Mouse (Mus musculus) lung, postnatal 14 days (tissue): ENCODE results near the gene Ttc25.

Experiments
- DNase-seq: peaks from one replicate; pipeline ENCODE4 v3.0.0; 2021

Ttc25 gene

DNA sequence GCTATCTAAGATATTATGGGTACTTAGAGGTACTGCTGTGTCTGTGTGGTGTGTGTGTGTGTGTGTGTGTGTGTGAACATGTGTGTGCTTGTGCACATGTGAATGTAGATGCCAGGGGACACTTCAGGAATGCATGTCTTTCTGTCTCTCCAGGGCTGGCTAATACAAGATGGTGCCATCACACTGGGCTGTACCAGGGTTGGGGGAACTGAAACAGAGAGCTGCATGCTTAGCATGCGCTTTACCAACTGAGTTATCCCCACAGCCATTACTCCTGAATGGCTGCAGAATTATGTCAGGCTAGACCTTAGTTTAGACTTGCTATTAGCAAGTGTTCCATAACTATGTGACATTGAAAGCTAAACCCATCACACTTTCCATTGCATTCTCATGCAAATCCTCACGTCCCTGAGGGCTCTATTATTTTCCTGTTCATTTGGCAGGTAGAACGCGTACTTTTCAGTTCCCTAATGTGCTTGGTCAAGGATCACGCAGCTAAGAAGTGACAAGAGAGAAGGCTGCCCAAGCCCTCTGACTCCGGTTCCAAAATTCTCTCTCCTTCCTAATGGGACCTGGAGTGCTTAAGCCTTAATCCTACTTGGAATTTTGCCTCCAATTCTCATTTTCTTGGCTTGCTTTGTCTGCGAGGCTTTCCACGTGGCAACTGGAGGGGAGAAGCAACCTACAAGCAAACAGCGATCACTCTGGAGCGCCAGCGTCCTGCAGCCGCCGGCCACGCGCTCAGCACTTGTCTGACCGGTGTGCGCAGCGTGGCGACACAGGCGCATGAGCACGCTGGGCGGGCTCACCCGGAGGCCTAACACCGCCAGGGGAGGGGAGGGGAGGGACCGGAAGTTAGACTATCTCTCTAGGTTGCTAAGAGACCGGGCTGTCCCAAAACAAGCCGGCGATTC, at the start of gene Ttc25:
TSS of gene Ttc25 (plus strand) at position 776 of the 914 bp plus-strand sequence.
- peak; percentile 87 for DNase-seq

DNA sequence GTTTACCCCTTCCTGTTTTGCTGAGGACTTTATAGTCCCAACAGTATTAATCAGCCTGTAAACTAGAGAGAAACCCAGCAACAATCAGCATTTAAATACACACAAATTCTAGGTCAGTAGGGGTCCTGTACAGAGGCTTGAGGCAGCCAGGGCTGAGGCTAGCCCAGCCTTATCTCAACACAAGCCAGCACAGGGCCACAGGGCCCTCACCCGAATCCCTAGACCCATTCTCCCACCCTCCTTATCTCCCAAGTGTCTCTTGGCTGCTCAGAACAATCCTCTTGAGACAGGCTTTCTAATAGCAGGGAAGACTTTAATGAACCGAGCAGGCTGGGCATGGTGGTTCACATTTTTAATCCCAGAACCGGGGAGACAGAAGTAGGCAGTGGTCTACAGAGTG, 45.2 kb upstream of the Ttc25 start:
- no peak for DNase-seq

DNA sequence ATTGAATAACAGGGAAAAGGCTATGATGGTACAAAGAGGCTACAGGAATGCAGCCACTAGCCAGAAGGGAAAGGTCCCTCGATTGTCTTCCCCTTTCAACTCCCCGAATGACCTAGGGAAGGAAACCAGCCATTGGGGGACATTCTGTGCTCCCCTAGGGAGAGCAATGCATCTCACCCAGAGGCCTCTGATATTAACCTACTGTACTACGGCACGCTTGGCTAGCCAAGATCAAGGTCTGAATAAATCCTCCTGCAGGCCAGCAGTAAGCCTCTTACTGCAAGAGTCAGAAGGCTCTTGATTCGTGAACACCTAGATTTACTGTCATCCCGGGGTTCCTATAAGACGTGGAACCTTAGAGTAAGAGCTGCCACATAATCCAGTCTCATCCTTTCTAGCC, 44.8 kb upstream of the Ttc25 start:
- no peak for DNase-seq

DNA sequence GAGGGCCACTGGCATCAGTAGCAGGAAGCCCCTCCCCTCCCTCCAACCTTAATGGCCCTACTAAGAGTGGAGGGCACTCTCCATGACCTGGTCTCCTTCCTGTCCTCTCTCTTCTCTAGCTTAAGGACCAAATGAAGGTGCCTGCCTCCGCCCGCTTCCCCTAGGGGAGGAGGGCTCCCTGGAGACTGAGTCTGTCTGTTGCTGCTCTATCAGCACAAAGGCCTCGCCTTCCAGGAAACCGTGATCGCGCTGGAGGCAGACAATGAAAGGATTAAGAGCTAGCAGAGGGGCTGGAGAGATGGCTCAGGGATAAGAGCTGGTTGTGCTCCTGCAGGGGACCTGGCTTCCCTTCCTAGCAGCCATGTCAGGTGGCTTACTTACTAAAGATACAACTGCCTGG, 44.1 kb upstream of the Ttc25 start:
- no peak for DNase-seq

DNA sequence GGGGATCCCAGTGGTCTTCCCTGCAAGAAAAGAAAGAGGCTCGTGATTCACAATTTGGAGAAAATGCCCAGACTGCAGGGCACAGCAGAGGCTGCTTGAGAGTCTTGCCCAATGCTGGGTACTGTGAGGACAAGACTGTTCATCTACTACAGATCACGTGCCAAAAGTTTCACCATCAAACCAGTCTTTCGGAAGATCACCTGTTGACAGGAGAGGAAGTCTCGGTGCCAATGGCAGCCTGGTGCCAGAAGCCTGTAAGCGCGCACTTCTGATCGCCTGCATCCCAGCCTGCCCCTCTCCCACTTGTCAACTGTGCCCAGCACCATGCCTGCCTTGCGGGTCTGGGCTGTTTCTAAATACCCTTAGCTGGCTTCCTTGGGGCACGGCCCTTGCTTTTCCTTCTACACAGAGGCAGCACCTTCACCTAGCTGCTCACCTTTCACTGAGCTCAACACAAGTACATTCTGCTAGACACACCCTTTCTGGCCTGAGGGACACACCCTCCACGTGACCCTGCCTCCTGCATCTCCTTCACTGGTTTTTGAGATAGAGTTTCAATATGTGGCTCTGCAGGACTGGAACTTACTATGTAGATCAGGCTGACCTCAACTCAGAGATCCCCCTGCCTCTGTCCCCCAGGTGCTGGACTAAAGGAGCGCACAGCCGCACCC, 40.3 kb upstream of the Ttc25 start:
- DNase-seq: no peak

DNA sequence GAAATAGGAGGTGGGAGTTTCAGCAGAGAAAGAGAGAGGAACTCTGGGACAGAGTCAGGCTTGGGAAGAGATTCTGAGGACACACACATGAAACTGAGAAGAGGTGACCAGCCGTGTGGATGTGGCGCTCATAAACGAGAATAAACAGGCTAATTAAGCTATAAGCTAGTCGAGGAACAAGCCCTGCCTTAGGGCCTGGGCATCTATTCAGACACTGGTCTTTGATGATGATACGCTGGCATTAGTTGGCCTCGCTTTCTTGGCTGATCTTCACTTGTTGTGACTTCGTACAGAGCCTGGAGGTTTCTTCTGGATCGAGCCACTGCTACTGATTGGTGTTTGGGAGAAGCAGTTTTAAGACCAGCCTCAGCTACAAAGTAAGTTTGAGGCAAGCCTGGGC, 39.4 kb upstream of the Ttc25 start:
- no peak for DNase-seq

DNA sequence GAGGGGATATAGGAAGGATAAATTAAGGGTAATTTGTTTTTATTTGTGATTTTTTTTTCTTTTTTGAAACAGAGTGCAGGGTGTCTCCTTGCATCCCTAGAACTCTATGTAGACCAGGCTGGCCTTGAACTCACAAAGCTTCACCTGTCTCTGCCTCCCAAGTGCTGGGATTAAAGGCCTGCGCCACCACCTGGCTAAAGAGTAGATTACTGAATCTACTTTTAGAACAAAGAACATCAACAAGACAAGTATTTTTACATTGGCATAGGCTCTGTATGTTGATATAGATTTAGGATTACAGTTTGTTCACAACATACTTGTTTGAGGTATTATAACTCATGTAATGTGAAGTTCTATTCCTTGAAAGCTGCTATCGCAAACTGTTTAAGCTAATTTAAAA, 34.9 kb upstream of the Ttc25 start:
- DNase-seq: no peak

DNA sequence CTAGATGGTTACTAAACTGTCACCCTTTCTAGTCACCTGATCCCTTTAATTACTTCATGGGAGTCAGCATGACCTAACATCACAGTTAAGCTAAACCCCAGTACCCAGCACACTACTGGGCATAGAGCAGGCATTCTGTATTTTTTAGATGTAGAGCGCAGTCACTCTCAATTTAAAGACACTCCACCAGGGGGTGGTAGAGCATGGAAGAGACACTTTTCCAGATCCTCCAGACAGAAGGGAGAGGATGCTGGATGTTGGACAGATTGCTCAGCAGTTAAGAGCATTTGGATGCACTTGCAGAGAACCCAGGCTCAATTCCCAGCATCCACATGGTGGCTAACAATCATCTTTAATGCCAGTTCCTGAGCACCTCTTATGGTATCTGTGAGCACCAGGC, 33.0 kb upstream of the Ttc25 start:
- peak; percentile 27 for DNase-seq

DNA sequence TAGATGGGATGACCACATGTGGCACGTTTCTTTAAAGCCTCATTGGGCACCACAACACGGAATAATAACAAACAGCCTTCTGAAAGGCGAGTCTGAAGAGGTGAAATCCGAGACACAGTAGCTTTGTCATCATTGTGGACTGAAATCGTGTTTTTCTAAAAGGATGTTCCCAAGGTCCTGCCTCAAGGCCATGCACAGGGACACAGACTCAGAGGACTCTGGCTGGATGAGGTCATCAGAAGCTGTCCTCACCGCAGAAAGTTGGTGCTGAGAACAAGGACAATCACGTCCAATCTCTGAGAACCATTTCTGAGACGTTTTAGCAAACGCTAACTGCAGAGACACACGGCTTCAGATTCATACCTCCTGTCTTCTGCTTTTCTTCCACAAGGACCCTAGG, 31.7 kb upstream of the Ttc25 start:
- DNase-seq: no peak

DNA sequence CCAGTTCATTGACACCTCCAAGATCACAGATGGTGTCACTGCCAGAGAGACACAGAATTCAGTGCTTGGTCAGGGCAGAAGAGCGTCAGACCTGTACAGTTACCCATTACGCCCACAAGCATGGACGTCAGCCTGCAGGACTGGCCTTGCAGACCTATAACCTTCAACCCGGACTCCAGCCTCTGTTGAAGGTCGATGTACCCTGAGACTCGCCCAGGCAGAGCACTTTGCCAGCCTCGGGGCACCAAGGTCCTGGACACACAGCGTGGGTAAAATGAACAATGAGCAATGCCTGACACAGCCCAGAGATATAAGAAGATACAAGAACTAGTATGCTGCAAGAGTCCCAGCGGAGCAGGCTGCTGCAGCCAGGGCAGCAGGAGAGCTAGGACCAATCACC, 30.3 kb upstream of the Ttc25 start:
- no peak for DNase-seq

DNA sequence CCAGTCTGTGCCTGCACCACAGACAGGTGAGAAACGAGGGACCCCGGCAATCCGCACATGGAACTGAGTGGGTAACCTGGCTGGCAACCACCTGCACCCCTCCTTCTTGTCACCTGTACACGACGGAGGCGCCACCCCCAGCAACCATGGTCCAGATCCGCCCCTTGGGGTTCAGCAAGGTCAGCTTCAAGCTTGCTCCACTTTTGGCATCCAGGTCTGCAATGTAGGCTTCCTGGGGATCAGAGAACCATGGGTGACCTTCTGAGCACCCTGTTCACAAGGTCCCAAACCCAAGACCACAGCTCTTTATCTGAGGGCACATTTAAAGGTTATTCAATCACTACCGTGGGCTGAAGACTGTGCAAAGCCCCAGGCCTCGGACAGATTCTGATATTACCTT, 29.6 kb upstream of the Ttc25 start:
- no peak for DNase-seq

DNA sequence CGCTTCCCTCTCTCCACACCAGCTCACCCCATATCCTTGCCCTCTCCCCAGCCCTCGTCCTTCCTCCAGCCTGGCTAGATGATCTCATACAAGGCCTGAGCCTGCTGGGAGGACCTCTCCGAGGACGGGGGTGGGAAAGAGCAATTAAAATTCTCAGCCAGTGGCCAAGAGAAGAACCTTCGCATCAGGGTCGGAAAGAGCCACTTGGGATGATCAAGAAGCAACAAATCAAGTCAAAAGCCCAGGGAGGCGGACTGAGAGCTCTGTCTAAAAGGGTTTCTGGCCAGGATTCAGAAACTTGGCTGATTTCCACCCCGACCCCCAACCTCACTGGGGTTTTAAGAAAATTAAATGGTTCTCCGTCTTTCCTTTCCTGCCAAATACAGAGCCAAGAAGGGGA, 29.1 kb upstream of the Ttc25 start:
- no peak for DNase-seq

DNA sequence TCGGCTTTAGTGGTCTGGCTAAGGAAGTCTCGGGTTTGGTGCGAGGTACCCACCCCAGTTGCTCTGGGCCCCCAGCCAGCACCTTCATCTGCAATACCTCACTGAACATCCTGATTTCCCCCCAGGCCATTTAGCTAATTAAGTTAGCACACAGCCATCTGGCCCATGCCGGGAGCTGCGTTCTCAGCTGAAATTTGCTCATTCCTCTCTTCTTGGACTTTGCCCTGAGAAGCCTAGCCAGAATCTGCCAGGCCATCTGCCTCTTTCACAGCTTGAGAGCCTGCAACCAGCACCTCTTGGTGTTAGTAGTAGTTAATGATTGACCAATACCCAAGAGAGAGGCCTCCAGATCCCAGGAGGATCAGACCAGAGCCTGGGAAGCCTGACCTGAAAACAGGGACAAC, 27.2 kb upstream of the Ttc25 start:
- DNase-seq: no peak

DNA sequence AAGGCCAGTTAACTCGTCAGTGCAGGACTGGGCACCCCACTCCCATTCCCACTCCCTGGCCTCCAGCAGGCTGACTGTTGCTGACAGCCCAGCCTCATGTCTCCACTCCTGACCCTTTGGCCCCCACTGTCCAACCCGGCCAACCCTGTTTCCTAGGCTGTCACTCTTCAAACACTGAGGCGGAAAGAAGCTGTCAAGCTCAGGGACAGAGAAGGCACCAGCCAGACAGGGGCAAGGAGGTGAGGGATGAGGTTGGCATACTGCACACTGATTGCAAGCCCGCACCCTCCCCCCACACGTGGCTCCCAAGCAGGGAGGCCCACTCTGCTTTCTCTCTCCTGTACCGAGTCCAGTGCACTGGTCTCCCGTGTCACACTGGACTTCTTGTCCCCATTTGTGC, 26.2 kb upstream of the Ttc25 start:
- no peak for DNase-seq

DNA sequence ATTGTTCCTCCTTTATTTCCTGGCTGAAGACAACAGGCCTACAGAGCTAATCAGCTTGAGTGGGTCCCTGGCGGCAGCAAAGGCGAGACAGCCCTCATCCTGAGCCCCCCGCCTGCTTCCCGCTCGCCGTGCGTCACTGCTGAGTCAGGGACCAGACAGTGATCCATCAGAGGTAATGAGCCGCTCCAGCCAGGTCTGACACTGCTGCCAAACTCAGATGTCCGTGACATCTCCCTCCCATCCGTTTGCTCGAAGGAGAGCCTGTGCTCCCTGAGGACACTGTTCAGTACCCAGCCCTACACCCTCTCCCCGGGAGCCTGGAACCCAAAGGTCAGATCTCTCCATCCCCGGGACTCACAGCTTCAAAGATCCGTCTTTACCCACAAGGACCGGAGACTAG, 24.6 kb upstream of the Ttc25 start:
- no peak for DNase-seq

DNA sequence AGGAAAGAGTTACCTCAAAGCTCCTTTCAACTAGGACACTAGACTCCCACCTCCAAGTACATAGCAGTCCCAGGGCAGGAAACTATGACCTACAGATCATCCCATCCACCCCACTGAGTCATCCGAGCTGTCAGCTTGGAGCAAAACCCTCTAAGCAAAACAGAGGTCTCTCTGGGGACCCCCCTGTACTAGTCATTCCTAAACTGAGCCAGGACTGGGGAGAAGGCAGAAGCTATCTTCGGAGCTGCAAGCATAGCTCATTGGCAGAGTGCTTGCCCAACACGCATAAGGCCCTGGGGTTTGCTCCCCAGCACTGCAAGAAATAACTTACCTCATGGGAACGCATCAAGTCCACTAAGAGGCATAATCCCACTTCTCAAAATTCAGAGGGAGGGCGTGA, 21.0 kb upstream of the Ttc25 start:
- DNase-seq: no peak

DNA sequence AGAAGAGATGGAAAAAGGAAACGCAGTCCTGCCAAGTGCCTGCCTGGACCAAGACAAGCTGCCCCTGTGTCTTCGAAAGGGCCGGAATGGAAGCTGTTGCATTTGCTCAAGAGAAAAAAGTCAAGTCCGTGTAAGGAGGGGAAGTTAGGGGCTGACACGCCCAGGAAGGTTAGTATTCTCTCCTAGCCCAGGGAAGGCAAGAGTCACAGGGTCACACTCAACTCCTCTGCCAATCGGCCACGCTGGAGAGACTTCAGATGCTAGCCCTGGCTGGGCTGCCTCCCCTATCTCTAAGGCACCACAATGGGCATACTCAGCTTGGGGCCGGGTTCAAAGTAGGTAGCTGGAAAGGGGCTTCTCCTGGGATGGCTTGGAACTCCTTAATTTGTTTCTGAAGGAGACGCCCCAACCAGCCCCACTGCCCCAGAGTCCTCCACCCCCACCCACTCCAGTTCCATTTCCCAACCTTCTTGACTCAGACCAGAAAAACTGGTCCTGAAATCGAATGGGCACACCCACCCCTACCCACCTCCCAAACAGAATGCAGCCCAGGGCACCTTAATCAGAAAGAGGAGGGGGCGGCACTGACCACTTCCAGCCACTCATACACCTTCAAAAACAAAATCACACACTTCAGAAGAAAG, 20.3 kb upstream of the Ttc25 start:
- DNase-seq: peak; percentile 20

DNA sequence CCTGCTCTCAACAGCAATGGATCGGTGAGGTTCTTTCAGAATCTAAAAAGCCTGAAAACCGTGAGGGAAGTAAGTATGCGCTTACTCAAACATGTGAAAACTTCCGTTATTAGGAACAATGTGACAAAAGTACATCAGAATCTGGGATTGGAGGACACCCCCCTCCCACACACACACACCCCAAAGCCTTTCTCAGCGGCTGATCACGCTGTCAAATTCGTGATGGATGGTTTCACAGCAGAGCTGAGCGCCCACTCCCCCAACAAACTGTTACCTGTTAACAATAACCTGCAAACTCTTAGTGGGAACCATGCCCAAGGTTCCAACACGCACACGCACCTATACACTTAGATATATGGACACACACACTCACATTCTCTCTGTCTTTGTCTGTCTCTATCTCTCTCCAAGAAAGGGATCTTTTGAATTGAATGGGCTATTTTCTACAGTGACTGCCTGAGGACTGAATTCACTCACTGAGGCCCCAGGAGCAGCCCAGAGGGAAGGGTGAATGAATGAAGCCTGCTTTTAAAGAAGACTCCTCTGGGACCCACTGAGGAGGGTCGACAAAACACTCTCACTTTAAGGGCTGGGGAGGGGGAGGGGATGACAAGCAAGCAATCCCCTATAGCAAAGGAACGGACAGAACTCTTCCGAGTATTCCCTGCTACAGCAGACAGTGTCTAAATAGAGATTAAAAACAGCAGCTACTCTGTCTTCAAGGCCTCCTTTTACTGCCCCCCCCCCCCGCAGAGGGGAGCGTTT, 19.2 kb upstream of the Ttc25 start:
- no peak for DNase-seq

DNA sequence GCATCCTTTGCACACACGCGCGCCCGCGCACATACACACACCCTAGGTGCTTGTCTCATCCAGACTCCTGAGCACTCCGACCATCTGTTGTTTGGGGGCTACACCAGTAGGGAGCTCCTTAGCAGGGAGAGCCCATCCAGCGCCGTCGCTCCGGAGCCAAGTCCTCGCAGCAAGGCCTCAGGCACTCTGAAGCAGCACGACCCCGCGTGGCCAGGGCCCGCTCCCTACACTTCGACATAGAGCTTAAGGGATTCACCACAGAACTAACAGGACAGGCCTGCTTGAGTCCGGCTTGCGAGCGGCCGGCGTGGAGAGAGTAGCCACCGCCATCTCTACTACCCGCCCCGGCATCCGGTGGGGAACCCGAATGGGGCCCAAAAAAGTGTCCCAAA, 18.3 kb upstream of the Ttc25 start:
- peak; percentile 61 for DNase-seq

DNA sequence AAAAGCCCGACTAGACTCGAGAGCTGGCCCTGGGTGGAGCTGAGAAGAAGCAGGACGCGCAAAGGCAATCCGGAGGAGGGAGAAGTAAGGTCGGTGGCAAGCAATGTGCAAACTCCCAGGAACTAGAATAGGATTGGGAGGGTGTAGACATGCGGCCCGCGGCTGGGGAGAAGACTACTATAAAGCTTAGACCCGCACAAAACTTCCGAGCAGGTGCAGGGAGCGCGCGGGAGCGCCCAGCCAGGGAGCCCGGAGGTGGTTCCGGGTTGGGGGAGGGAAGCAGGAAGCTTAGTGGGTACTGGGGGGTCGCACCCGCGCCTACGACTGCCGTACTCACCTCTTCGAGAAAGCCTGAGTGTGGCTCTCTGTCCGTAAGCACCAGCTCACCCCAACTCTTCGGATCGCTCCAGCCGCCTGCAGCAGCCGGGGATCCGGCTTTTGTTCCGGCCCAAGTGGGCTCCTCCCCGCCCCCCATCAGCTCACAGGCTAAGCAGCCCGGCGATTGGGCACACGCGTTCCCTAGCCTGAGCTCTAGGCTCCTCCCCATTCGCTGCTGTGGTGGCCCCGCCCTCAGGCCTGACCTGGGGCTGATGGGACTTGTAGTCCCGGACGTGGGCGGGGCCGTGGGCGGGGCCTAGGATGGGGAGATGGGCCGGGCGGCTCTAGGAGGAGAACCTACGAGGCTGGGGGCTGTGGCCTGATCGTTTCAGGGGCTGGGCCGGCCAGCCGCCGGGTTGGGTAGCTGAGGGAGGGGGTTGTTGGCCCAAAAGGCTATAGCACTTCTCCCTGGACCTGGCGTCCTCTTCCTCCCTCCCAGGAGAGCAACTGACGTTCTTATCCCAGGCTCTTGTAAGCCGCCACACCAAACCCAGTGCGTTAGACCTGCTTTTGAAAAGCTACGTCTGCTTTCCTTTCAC, 17.7 kb upstream of the Ttc25 start, which contains the start of gene Acly:
TSS of gene Acly (minus strand) at position 543 of the 917 bp plus-strand sequence.
- DNase-seq: peak; percentile 99

DNA sequence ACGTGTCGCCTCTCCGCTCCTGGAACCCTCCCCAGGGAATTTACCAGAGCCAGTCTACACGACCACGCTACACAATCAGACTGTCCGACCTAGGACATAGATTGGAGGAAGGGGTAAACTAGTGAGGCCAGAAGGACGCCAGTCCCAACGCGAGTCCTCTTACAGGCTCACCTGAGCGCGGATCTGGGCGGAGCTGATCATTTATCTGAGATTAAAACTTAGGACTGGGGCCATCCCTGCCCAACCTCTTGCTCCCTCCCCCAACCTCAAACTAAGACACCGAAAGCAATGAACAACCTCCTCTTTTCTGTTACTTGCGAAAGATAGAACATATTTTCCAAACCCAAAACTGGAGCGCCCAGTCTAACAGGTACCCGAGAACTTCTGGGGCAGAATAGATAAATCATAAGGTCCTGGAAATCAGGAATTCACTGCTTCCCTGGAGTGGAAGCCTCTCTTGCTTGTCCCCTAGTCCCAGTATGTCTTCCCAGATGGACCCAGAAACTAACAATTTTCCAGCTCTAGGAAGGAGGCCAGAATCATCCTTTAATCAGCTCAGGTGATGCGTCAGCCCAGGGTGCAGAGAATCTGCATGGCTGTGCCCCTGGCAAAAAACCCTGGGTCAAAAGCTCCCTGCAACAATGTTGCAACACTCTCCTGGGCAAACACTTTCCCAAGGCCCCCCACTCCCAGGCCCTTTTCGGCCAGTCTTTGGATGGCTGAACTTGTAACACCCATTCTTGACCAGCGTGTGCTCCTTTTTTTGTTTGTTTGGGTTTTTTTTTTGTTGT, 16.8 kb upstream of the Ttc25 start:
- no peak for DNase-seq
